Mouse (Mus musculus) embryonic fibroblast, embryonic 13.5 days (primary cell): ENCODE measurements around the gene Kcnab3.

Source experiments
- CTCF ChIP-seq: IDR thresholded peaks from 2 replicates; pipeline ENCODE4 v1.5.1; 2011; ENCODE audit warnings: mild to moderate bottlenecking, control low read depth, low read length, moderate library complexity, borderline replicate concordance; ENCODE audit not compliant: insufficient read depth
- POLR2A ChIP-seq: IDR thresholded peaks from 2 replicates; pipeline ENCODE4 v1.6.1; 2011; ENCODE audit warnings: low read depth, mild to moderate bottlenecking, control low read depth, low read length, moderate library complexity

DNA sequence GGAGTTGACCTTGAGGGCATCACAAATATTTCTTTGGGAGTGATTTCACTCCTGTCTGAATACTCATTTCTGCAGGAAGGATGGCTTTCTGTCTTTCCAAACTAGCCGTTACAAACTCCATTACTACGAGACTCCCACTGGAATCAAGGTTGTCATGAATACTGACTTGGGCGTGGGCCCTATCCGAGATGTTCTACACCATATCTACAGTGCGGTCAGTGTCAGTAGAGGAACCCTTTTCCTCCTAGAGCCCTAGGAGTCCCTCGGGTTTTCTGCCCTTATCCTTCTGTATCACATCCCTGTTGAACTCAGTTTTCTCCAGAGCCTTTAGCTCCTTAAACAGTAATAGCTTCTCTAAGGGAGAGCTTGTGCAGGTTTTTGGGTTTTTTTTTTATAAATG lies 1.3 kb upstream of the Kcnab3 start:
- TF ChIP-seq POLR2A: no peak
- no peak for TF ChIP-seq CTCF
